Mouse (Mus musculus): ENCODE data around the gene Olfr536.

GRCm38 (mm10) chr7:140494231-140494630 is 13.0 kb downstream of the Olfr536 start:
- TF ChIP-seq CTCF (conservative IDR thresholded peaks at IDR 0.05; ENCODE audit: low read length) (no peak), NANOG (IDR thresholded peaks at IDR 0.05; ENCODE audit: borderline replicate concordance, low read length) (no peak), POU5F1 (IDR thresholded peaks at IDR 0.05; ENCODE audit: borderline replicate concordance, low read length) (no peak)

All from E14TG2a.4 (cell line).